16 mouse cellular contexts compared by ENCODE assay signal in genomic region chr8:122199841-122200240, GRCm38 (mm10).
A peak's percentile ranks its signal among the peaks of the same experiment; 100 is the strongest.
DNase-seq lines count a peak whose midpoint lies in the region; ATAC-seq lines count a peak whose summit lies in the region.
"Had no signal": no experiment of that assay in that cellular context is flagged by ENCODE, and none has a peak within 500 bp of the region (broad histone marks: within the 10 kb centered on the region; RNA-seq: fewer than 3 reads in every experiment).

No protein-coding gene starts in this region.

- peak; percentile 94 for DNase-seq in heart, adult 11 months
- no peak for DNase-seq in heart, adult 9 months (ENCODE audit: low spot score in 2 of 2)
- DNase-seq in lung, postnatal 14 days, result no peak
- peak; percentile 84 for DNase-seq in cerebellum, adult 11-12 months
- peak; percentile 84 to 85 for DNase-seq in cerebellum, postnatal 36 days
- DNase-seq in layer of hippocampus, adult 8-10 months (ENCODE audit: low spot score in 2 of 2), result no peak
- no peak for DNase-seq in kidney, postnatal 14 days
- DNase-seq: gastrocnemius, postnatal 25 days; kidney, adult 9 months; right cerebral cortex, postnatal 25 days had no signal

- H3K4me3 ChIP-seq in lung, embryonic 16.5 days (ENCODE audit: low read length), result no peak overlapping the region
- H3K4me3 ChIP-seq: embryonic facial prominence, embryonic 12.5 days; layer of hippocampus, adult 2 months; lung, embryonic 15.5 days; neural tube, embryonic 12.5 days had no signal

- no peaks in the 10 kb centered on the region for H3K36me3 ChIP-seq in lung, embryonic 16.5 days (ENCODE audit: control insufficient read depth, insufficient read depth, low read length)
- H3K36me3 ChIP-seq: embryonic facial prominence, embryonic 12.5 days; lung, embryonic 15.5 days; neural tube, embryonic 12.5 days had no signal

- ATAC-seq in lung, embryonic 16.5 days (ENCODE audit: low read depth), result 0 out of 2 replicates have a peak, but pooled peaks have one; percentile 12

- H3K4me1 ChIP-seq in lung, embryonic 16.5 days (replicated peaks; ENCODE audit: control insufficient read depth, insufficient read depth, low read length), result no peaks in the 10 kb centered on the region
- H3K4me1 ChIP-seq: embryonic facial prominence, embryonic 12.5 days; lung, embryonic 15.5 days; neural tube, embryonic 12.5 days had no signal

- H3K4me2 ChIP-seq in lung, embryonic 16.5 days (ENCODE audit: low read depth, low read length), result no peak overlapping the region
- H3K4me2 ChIP-seq: embryonic facial prominence, embryonic 12.5 days; liver, embryonic 11.5 days; lung, embryonic 15.5 days; neural tube, embryonic 12.5 days had no signal

- no peak overlapping the region for H3K9ac ChIP-seq in lung, embryonic 16.5 days (ENCODE audit: low read length)
- H3K9ac ChIP-seq: embryonic facial prominence, embryonic 12.5 days; lung, embryonic 15.5 days; neural tube, embryonic 12.5 days had no signal

- 82% methylated on average over 4 of the region's 4 CpGs for WGBS in lung, embryonic 16.5 days

- no peaks in the 10 kb centered on the region for H3K9me3 ChIP-seq in lung, embryonic 16.5 days (ENCODE audit: control insufficient read depth, low read length)
- H3K9me3 ChIP-seq: embryonic facial prominence, embryonic 12.5 days; lung, embryonic 15.5 days; neural tube, embryonic 12.5 days had no signal

- no peaks in the 10 kb centered on the region; the same call in 1 of the 2 replicates for H3K27me3 ChIP-seq in lung, embryonic 16.5 days (ENCODE audit: control insufficient read depth, insufficient read depth, low read depth, low read length)
- H3K27me3 ChIP-seq: embryonic facial prominence, embryonic 12.5 days; lung, embryonic 15.5 days; neural tube, embryonic 12.5 days had no signal

- no peak overlapping the region for H3K27ac ChIP-seq in lung, embryonic 16.5 days (ENCODE audit: low read length)
- H3K27ac ChIP-seq: embryonic facial prominence, embryonic 12.5 days; layer of hippocampus, adult 2 months; lung, embryonic 15.5 days; neural tube, embryonic 12.5 days had no signal

Comparison
In these comparisons a context has a peak if more than half of its experiments do, and no peak if none do; other contexts are left out.
1. DNase-seq: peak in heart, adult 11 months (single experiment), cerebellum, adult 11-12 months (single experiment) and cerebellum, postnatal 36 days (2 of 2); none in heart, adult 9 months (0 of 2), lung, postnatal 14 days (single experiment), layer of hippocampus, adult 8-10 months (0 of 2) and kidney, postnatal 14 days (single experiment).